Mouse (Mus musculus): ENCODE results near the gene Fam169b. TPM values are rescaled to one million over a fixed set of nuclear protein-coding genes. Genes with fewer than 3 reads are reported as not detected.

Fam169b gene
- polyA plus RNA-seq, 1 experiment, result not detected

- H3K4me3 ChIP-seq (ENCODE audit: insufficient read depth, low read depth, low read length), result no peak overlapping the region
- 0 out of 2 replicates have a peak, but pooled peaks cover 2% of the 10 kb centered on the region for H3K4me1 ChIP-seq (ENCODE audit: control insufficient read depth, insufficient read depth, low read length)
- no peak overlapping the region for H3K27ac ChIP-seq (ENCODE audit: insufficient read depth, low read depth, low read length)
- TF ChIP-seq POLR2A (IDR thresholded peaks at IDR 0.05; ENCODE audit: insufficient read depth, low read depth, low read length), result no peak
- TF ChIP-seq CTCF (IDR thresholded peaks at IDR 0.05; ENCODE audit: insufficient read depth, low read depth, low read length), result no peak
- WGBS, result 69% methylated on average over 8 of the region's 8 CpGs
These were observed 36.8 kb upstream of the Fam169b start for GRCm38 (mm10) chr7:68236817-68237216.

GRCm38 (mm10) chr7:68239220-68239827 lies 34.3 kb upstream of the Fam169b start:
- H3K4me1 ChIP-seq (ENCODE audit: control insufficient read depth, insufficient read depth, low read length), result 0 out of 2 replicates have a peak, but pooled peaks cover 2% of the 10 kb centered on the region
- WGBS, result 81% methylated on average over 11 of the region's 11 CpGs

GRCm38 (mm10) chr7:68241205-68241604 lies 32.4 kb upstream of the Fam169b start:
- TF ChIP-seq POLR2A (IDR thresholded peaks at IDR 0.05; ENCODE audit: insufficient read depth, low read depth, low read length) (no peak), CTCF (IDR thresholded peaks at IDR 0.05; ENCODE audit: insufficient read depth, low read depth, low read length) (no peak)
- H3K4me3 ChIP-seq (ENCODE audit: insufficient read depth, low read depth, low read length), result no peak overlapping the region
- WGBS, result 84% methylated on average over 9 of the region's 9 CpGs
- no peak overlapping the region for H3K27ac ChIP-seq (ENCODE audit: insufficient read depth, low read depth, low read length)
- 0 out of 2 replicates have a peak, but pooled peaks cover 2% of the 10 kb centered on the region for H3K4me1 ChIP-seq (ENCODE audit: control insufficient read depth, insufficient read depth, low read length)

More at GRCm38 (mm10) chr7:68239220-68239827, 34.3 kb upstream of the Fam169b start:
- no peak overlapping the region for H3K27ac ChIP-seq (ENCODE audit: insufficient read depth, low read depth, low read length)
- H3K4me3 ChIP-seq (ENCODE audit: insufficient read depth, low read depth, low read length), result no peak overlapping the region
- no peak for TF ChIP-seq CTCF (IDR thresholded peaks at IDR 0.05; ENCODE audit: insufficient read depth, low read depth, low read length)
- no peak for TF ChIP-seq POLR2A (IDR thresholded peaks at IDR 0.05; ENCODE audit: insufficient read depth, low read depth, low read length)

- no peak overlapping the region for H3K4me3 ChIP-seq (ENCODE audit: insufficient read depth, low read depth, low read length)
- TF ChIP-seq CTCF (IDR thresholded peaks at IDR 0.05; ENCODE audit: insufficient read depth, low read depth, low read length), result no peak
- TF ChIP-seq POLR2A (IDR thresholded peaks at IDR 0.05; ENCODE audit: insufficient read depth, low read depth, low read length), result no peak
- no peaks in the 10 kb centered on the region for H3K4me1 ChIP-seq (ENCODE audit: control insufficient read depth, insufficient read depth, low read length)
- H3K27ac ChIP-seq (ENCODE audit: insufficient read depth, low read depth, low read length), result no peak overlapping the region
- WGBS, result 64% methylated on average over 4 of the region's 4 CpGs
These were observed 28.0 kb upstream of the Fam169b start for GRCm38 (mm10) chr7:68245681-68246080.

- no peak overlapping the region for H3K27ac ChIP-seq (ENCODE audit: insufficient read depth, low read depth, low read length)
- 80% methylated on average over 8 of the region's 8 CpGs for WGBS
- no peak for TF ChIP-seq POLR2A (IDR thresholded peaks at IDR 0.05; ENCODE audit: insufficient read depth, low read depth, low read length)
These were observed 27.4 kb upstream of the Fam169b start for GRCm38 (mm10) chr7:68246249-68246648.

GRCm38 (mm10) chr7:68250411-68250810 lies 23.2 kb upstream of the Fam169b start:
- 61% methylated on average over 1 of the region's 1 CpGs for WGBS
- Histone ChIP-seq H3K27ac (ENCODE audit: insufficient read depth, low read depth, low read length) (no peak overlapping the region), H3K4me1 (ENCODE audit: control insufficient read depth, insufficient read depth, low read length) (no peaks in the 10 kb centered on the region), H3K4me3 (ENCODE audit: insufficient read depth, low read depth, low read length) (no peak overlapping the region)
- TF ChIP-seq POLR2A (IDR thresholded peaks at IDR 0.05; ENCODE audit: insufficient read depth, low read depth, low read length) (no peak), CTCF (IDR thresholded peaks at IDR 0.05; ENCODE audit: insufficient read depth, low read depth, low read length) (no peak)

More at GRCm38 (mm10) chr7:68246249-68246648, 27.4 kb upstream of the Fam169b start:
- Histone ChIP-seq H3K4me3 (ENCODE audit: insufficient read depth, low read depth, low read length) (no peak overlapping the region), H3K4me1 (ENCODE audit: control insufficient read depth, insufficient read depth, low read length) (no peaks in the 10 kb centered on the region)

GRCm38 (mm10) chr7:68250902-68251301 lies 22.7 kb upstream of the Fam169b start:
- no peaks in the 10 kb centered on the region for H3K4me1 ChIP-seq (ENCODE audit: control insufficient read depth, insufficient read depth, low read length)
- 89% methylated on average over 3 of the region's 3 CpGs for WGBS
- H3K4me3 ChIP-seq (ENCODE audit: insufficient read depth, low read depth, low read length), result no peak overlapping the region
- no peak for TF ChIP-seq CTCF (IDR thresholded peaks at IDR 0.05; ENCODE audit: insufficient read depth, low read depth, low read length)
- no peak for TF ChIP-seq POLR2A (IDR thresholded peaks at IDR 0.05; ENCODE audit: insufficient read depth, low read depth, low read length)
- H3K27ac ChIP-seq (ENCODE audit: insufficient read depth, low read depth, low read length), result no peak overlapping the region

GRCm38 (mm10) chr7:68257767-68258166 lies 15.9 kb upstream of the Fam169b start:
- Histone ChIP-seq H3K4me1 (ENCODE audit: control insufficient read depth, insufficient read depth, low read length) (peaks cover 6% of the 10 kb centered on the region; the same call in 1 of the 2 replicates), H3K4me3 (ENCODE audit: insufficient read depth, low read depth, low read length) (no peak overlapping the region), H3K27ac (ENCODE audit: insufficient read depth, low read depth, low read length) (no peak overlapping the region)
- TF ChIP-seq CTCF (IDR thresholded peaks at IDR 0.05; ENCODE audit: insufficient read depth, low read depth, low read length) (no peak), POLR2A (IDR thresholded peaks at IDR 0.05; ENCODE audit: insufficient read depth, low read depth, low read length) (no peak)
- 63% methylated on average over 2 of the region's 2 CpGs for WGBS

GRCm38 (mm10) chr7:68258326-68259150 lies 15.1 kb upstream of the Fam169b start:
- 78% methylated on average over 17 of the region's 17 CpGs for WGBS
- no peak overlapping the region for H3K4me3 ChIP-seq (ENCODE audit: insufficient read depth, low read depth, low read length)
- TF ChIP-seq CTCF (IDR thresholded peaks at IDR 0.05; ENCODE audit: insufficient read depth, low read depth, low read length) (no peak), POLR2A (IDR thresholded peaks at IDR 0.05; ENCODE audit: insufficient read depth, low read depth, low read length) (no peak)
- peaks cover 6% of the 10 kb centered on the region for H3K4me1 ChIP-seq (ENCODE audit: control insufficient read depth, insufficient read depth, low read length)
- H3K27ac ChIP-seq (ENCODE audit: insufficient read depth, low read depth, low read length), result no peak overlapping the region

Data from olfactory bulb, adult 2 months (tissue).